Mouse (Mus musculus): ENCODE results near the gene Nptxr.

GRCm38 (mm10) chr15:79790111-79790510, 14.5 kb downstream of the Nptxr start:
- TF ChIP-seq CTCF (IDR thresholded peaks at IDR 0.05; ENCODE audit: insufficient read depth, low read length) = no peak
- TF ChIP-seq POLR2A (IDR thresholded peaks at IDR 0.05; ENCODE audit: borderline replicate concordance, extremely low read depth, low read depth, low read length) = no peak

Data from lung, adult 2 months (tissue).